Mouse (Mus musculus) heart, adult 2 months (tissue): Measurements from ENCODE around the gene 1810055G02Rik.

Source experiments
- CTCF ChIP-seq: fragments of 200-600 bp; IDR thresholded peaks from 2 replicates; pipeline ENCODE4 v1.8.1; 2022; ENCODE audit warnings: antibody characterized with exemption, mild to moderate bottlenecking, moderate library complexity
- EP300 ChIP-seq: fragments of 200-500 bp; IDR thresholded peaks from 2 replicates; pipeline ENCODE4 v1.6.1; 2011; ENCODE audit warnings: low read depth, low read length, control low read depth; ENCODE audit not compliant: insufficient read depth
- POLR2A ChIP-seq: fragments of 200-500 bp; IDR thresholded peaks from 2 replicates; pipeline ENCODE4 v1.6.1; 2011; ENCODE audit warnings: mild to moderate bottlenecking, low read depth, low read length, control low read depth; ENCODE audit not compliant: insufficient read depth

DNA sequence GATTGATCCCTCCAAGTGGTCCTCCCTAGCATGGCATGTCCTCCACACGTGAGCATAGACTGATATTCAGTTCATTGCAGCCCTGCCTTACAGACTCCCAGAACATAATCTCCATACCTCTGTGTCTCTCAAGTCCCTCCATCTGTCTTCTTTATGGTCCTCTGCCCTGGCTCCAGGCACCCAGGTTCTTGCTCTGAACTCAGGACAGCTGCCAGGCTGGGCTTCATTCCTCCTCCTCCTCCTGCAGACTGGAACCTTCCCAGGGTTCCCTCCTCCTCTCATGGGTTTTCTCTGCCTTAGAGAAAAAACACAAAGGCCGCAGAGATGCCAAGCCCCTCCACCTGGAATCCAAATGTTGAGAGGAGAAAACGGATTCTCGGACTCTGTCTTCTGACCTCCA, 34.6 kb downstream of the 1810055G02Rik start:
- TF ChIP-seq CTCF (no peak), POLR2A (no peak), EP300 (no peak)
